Mouse (Mus musculus): Measurements from ENCODE around the gene Clk3. TPM values are rescaled to one million over a fixed set of nuclear protein-coding genes. Genes with fewer than 3 reads are reported as not detected.

The Clk3 gene
- 57.9 and 67.5 TPM in 2 replicates for polyA plus RNA-seq (2015; fragmentation: Nextera tagmentation; extraction: Ambion mirVana)

GRCm38 (mm10) chr9:57765364-57766351, at the start of gene Clk3:
Clk3 (minus strand) TSS chr9:57765860.
- Histone ChIP-seq H3K4me3 (ENCODE audit: low read length) (peak within 1 kb of the TSS; percentile 91), H3K9me3 (replicated peaks; ENCODE audit: control insufficient read depth, low read length) (no peaks in the 10 kb centered on the region), H3K27ac (ENCODE audit: low read length) (peak within 1 kb of the TSS; percentile 98), H3K9ac (ENCODE audit: low read length) (peak within 1 kb of the TSS; percentile 96), H3K36me3 (ENCODE audit: control insufficient read depth, insufficient read depth) (peaks cover 6% of the 10 kb centered on the region), H3K27me3 (ENCODE audit: control insufficient read depth, insufficient read depth, low read length) (no peaks in the 10 kb centered on the region), H3K4me2 (ENCODE audit: low read depth, low read length) (peak within 1 kb of the TSS; percentile 94), H3K4me1 (ENCODE audit: control insufficient read depth, insufficient read depth, low read length) (peaks cover 59% of the 10 kb centered on the region)
- WGBS, result under 1% methylated on average over 92 of the region's 93 CpGs
- peak; percentile 30 for ATAC-seq (replicated peaks; ENCODE audit: extremely low read depth, insufficient read depth, low FRiP score)

GRCm38 (mm10) chr9:57814866-57815265, 49.2 kb upstream of the Clk3 start:
- Histone ChIP-seq H3K36me3 (ENCODE audit: control insufficient read depth, insufficient read depth) (no peaks in the 10 kb centered on the region), H3K4me1 (ENCODE audit: control insufficient read depth, insufficient read depth, low read length) (peaks cover 65% of the 10 kb centered on the region), H3K27ac (ENCODE audit: low read length) (no peak overlapping the region), H3K4me2 (ENCODE audit: low read depth, low read length) (no peak overlapping the region), H3K27me3 (ENCODE audit: control insufficient read depth, insufficient read depth, low read length) (no peaks in the 10 kb centered on the region), H3K4me3 (ENCODE audit: low read length) (no peak overlapping the region), H3K9ac (ENCODE audit: low read length) (no peak overlapping the region), H3K9me3 (replicated peaks; ENCODE audit: control insufficient read depth, low read length) (no peaks in the 10 kb centered on the region)
- no peak for ATAC-seq (replicated peaks; ENCODE audit: extremely low read depth, insufficient read depth, low FRiP score)
- WGBS, result 22% methylated on average over 3 of the region's 3 CpGs

- H3K36me3 ChIP-seq (ENCODE audit: control insufficient read depth, insufficient read depth), result no peaks in the 10 kb centered on the region
- no peaks in the 10 kb centered on the region for H3K27me3 ChIP-seq (ENCODE audit: control insufficient read depth, insufficient read depth, low read length)
- no peaks in the 10 kb centered on the region for H3K9me3 ChIP-seq (replicated peaks; ENCODE audit: control insufficient read depth, low read length)
- WGBS, result 57% methylated on average over 1 of the region's 1 CpGs
- peak overlapping the region; percentile 52 for H3K27ac ChIP-seq (ENCODE audit: low read length)
- no peak overlapping the region for H3K9ac ChIP-seq (ENCODE audit: low read length)
- H3K4me3 ChIP-seq (ENCODE audit: low read length), result no peak overlapping the region
- H3K4me1 ChIP-seq (ENCODE audit: control insufficient read depth, insufficient read depth, low read length), result peaks cover 65% of the 10 kb centered on the region
- ATAC-seq (replicated peaks; ENCODE audit: extremely low read depth, insufficient read depth, low FRiP score), result no peak
- no peak overlapping the region for H3K4me2 ChIP-seq (ENCODE audit: low read depth, low read length)
These were observed 48.4 kb upstream of the Clk3 start for GRCm38 (mm10) chr9:57814014-57814413.

GRCm38 (mm10) chr9:57811793-57812733, 46.4 kb upstream of the Clk3 start:
- Histone ChIP-seq H3K36me3 (ENCODE audit: control insufficient read depth, insufficient read depth) (no peaks in the 10 kb centered on the region), H3K27ac (ENCODE audit: low read length) (no peak overlapping the region), H3K27me3 (ENCODE audit: control insufficient read depth, insufficient read depth, low read length) (no peaks in the 10 kb centered on the region), H3K4me2 (ENCODE audit: low read depth, low read length) (no peak overlapping the region), H3K9me3 (replicated peaks; ENCODE audit: control insufficient read depth, low read length) (no peaks in the 10 kb centered on the region), H3K9ac (ENCODE audit: low read length) (no peak overlapping the region), H3K4me1 (ENCODE audit: control insufficient read depth, insufficient read depth, low read length) (peaks cover 54% of the 10 kb centered on the region), H3K4me3 (ENCODE audit: low read length) (no peak overlapping the region)
- ATAC-seq (replicated peaks; ENCODE audit: extremely low read depth, insufficient read depth, low FRiP score), result no peak
- 33% methylated on average over 8 of the region's 8 CpGs for WGBS

GRCm38 (mm10) chr9:57810691-57811090, 45.0 kb upstream of the Clk3 start:
- ATAC-seq (replicated peaks; ENCODE audit: extremely low read depth, insufficient read depth, low FRiP score), result no peak
- Histone ChIP-seq H3K9ac (ENCODE audit: low read length) (no peak overlapping the region), H3K27me3 (ENCODE audit: control insufficient read depth, insufficient read depth, low read length) (no peaks in the 10 kb centered on the region), H3K4me3 (ENCODE audit: low read length) (no peak overlapping the region), H3K9me3 (replicated peaks; ENCODE audit: control insufficient read depth, low read length) (no peaks in the 10 kb centered on the region), H3K27ac (ENCODE audit: low read length) (no peak overlapping the region), H3K36me3 (ENCODE audit: control insufficient read depth, insufficient read depth) (no peaks in the 10 kb centered on the region), H3K4me1 (ENCODE audit: control insufficient read depth, insufficient read depth, low read length) (peaks cover 46% of the 10 kb centered on the region), H3K4me2 (ENCODE audit: low read depth, low read length) (no peak overlapping the region)
- WGBS, result 80% methylated on average over 3 of the region's 3 CpGs

GRCm38 (mm10) chr9:57808771-57809310, 43.2 kb upstream of the Clk3 start:
- Histone ChIP-seq H3K9me3 (replicated peaks; ENCODE audit: control insufficient read depth, low read length) (no peaks in the 10 kb centered on the region), H3K9ac (ENCODE audit: low read length) (no peak overlapping the region), H3K36me3 (ENCODE audit: control insufficient read depth, insufficient read depth) (no peaks in the 10 kb centered on the region), H3K4me3 (ENCODE audit: low read length) (no peak overlapping the region), H3K27ac (ENCODE audit: low read length) (no peak overlapping the region), H3K4me2 (ENCODE audit: low read depth, low read length) (no peak overlapping the region), H3K27me3 (ENCODE audit: control insufficient read depth, insufficient read depth, low read length) (no peaks in the 10 kb centered on the region), H3K4me1 (ENCODE audit: control insufficient read depth, insufficient read depth, low read length) (peaks cover 42% of the 10 kb centered on the region)
- no peak for ATAC-seq (replicated peaks; ENCODE audit: extremely low read depth, insufficient read depth, low FRiP score)
- 54% methylated on average over 5 of the region's 5 CpGs for WGBS

- H3K9me3 ChIP-seq (replicated peaks; ENCODE audit: control insufficient read depth, low read length), result no peaks in the 10 kb centered on the region
- no peak overlapping the region for H3K4me3 ChIP-seq (ENCODE audit: low read length)
- H3K36me3 ChIP-seq (ENCODE audit: control insufficient read depth, insufficient read depth), result no peaks in the 10 kb centered on the region
- WGBS, result 79% methylated on average over 4 of the region's 4 CpGs
- no peak for ATAC-seq (replicated peaks; ENCODE audit: extremely low read depth, insufficient read depth, low FRiP score)
- H3K27ac ChIP-seq (ENCODE audit: low read length), result no peak overlapping the region; the same call in 1 of the 2 replicates
- H3K9ac ChIP-seq (ENCODE audit: low read length), result no peak overlapping the region
- peaks cover 35% of the 10 kb centered on the region for H3K4me1 ChIP-seq (ENCODE audit: control insufficient read depth, insufficient read depth, low read length)
- H3K4me2 ChIP-seq (ENCODE audit: low read depth, low read length), result no peak overlapping the region
- H3K27me3 ChIP-seq (ENCODE audit: control insufficient read depth, insufficient read depth, low read length), result no peaks in the 10 kb centered on the region
These were observed 41.6 kb upstream of the Clk3 start for GRCm38 (mm10) chr9:57807174-57807651.

- Histone ChIP-seq H3K27ac (ENCODE audit: low read length) (no peak overlapping the region), H3K4me1 (ENCODE audit: control insufficient read depth, insufficient read depth, low read length) (peaks cover 25% of the 10 kb centered on the region), H3K9me3 (replicated peaks; ENCODE audit: control insufficient read depth, low read length) (no peaks in the 10 kb centered on the region), H3K27me3 (ENCODE audit: control insufficient read depth, insufficient read depth, low read length) (no peaks in the 10 kb centered on the region), H3K4me3 (ENCODE audit: low read length) (no peak overlapping the region), H3K9ac (ENCODE audit: low read length) (no peak overlapping the region), H3K4me2 (ENCODE audit: low read depth, low read length) (no peak overlapping the region), H3K36me3 (ENCODE audit: control insufficient read depth, insufficient read depth) (no peaks in the 10 kb centered on the region)
- ATAC-seq (replicated peaks; ENCODE audit: extremely low read depth, insufficient read depth, low FRiP score), result no peak
- 29% methylated on average over 1 of the region's 1 CpGs for WGBS
These were observed 40.4 kb upstream of the Clk3 start for GRCm38 (mm10) chr9:57806066-57806481.

Measured in heart, embryonic 16.5 days (tissue).